9 mouse cellular contexts compared by ENCODE assay signal in the genomic region with DNA sequence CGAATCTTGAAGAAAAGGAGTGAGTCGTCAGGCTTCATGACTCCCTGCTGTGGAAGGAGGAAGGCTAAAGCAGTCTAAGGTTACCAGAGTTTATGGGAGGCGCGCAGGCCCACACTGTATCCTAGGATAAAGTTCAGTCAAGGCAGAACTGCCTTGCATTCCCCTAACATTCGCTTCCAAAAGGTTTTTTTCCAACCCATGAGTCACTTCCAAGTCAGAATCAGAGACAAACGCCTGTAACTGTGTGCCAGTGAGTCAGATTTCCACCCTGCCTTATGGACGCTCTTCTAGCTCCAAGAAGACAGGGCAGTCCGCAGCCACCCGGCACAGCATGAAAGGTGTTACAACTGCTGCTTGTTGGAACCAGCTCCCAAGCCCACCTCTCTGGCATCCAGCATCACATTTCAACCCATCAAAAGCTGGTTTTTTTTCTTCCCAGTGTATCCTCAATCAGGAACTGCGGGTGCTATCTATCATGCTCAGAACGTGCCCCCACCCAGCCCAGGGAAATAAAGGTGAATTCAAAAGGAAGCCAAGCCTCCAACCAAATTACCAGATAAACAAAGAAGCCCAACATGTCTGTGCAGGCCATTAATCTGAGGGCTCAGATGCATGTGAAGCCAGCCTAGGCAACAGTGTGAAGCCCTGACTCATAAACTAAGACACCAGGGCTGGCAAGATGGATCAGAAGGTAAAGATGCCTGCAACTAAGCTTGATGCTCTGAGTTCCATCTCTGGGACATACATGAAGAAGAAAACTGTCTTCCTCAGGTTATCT.
DNase-seq lines count a peak whose midpoint lies in the region; ATAC-seq and TF ChIP-seq lines count a peak whose summit lies in the region.
"Had no signal": no experiment of that assay in that cellular context is flagged by ENCODE, and none has a peak within 500 bp of the region (broad histone marks: within the 10 kb centered on the region; RNA-seq: fewer than 3 reads in every experiment).

No protein-coding gene starts in this region.

- no peaks in the 10 kb centered on the region for H3K36me3 ChIP-seq in lung, postnatal 0 days (ENCODE audit: insufficient read depth, low read length)
- H3K36me3 ChIP-seq: liver, embryonic 15.5 days had no signal

- H3K4me2 ChIP-seq in lung, postnatal 0 days (replicated peaks; ENCODE audit: low read depth, low read length), result no peak overlapping the region
- H3K4me2 ChIP-seq: liver, embryonic 15.5 days had no signal

- no peak overlapping the region for H3K4me3 ChIP-seq in lung, postnatal 0 days (ENCODE audit: low read depth, low read length)
- H3K4me3 ChIP-seq: liver, embryonic 15.5 days had no signal

- no peak for TF ChIP-seq EP300 in lung, postnatal 0 days (IDR thresholded peaks at IDR 0.05)

- 76% methylated on average over 11 of the region's 11 CpGs for WGBS in lung, postnatal 0 days

- H3K9me3 ChIP-seq in lung, postnatal 0 days (ENCODE audit: low read length), result no peaks in the 10 kb centered on the region
- H3K9me3 ChIP-seq: liver, embryonic 15.5 days had no signal

- no peaks in the 10 kb centered on the region for H3K27me3 ChIP-seq in lung, postnatal 0 days (replicated peaks; ENCODE audit: insufficient read depth, low read length)
- H3K27me3 ChIP-seq: liver, embryonic 15.5 days had no signal

- H3K27ac ChIP-seq in lung, postnatal 0 days (ENCODE audit: low read length), result no peak overlapping the region
- H3K27ac ChIP-seq: liver, embryonic 15.5 days had no signal

- H3K4me1 ChIP-seq in lung, postnatal 0 days (ENCODE audit: insufficient read depth, low read depth, low read length), result peaks cover 14% of the 10 kb centered on the region

- H3K9ac ChIP-seq in lung, postnatal 0 days (replicated peaks; ENCODE audit: low read depth), result no peak overlapping the region
- H3K9ac ChIP-seq: liver, embryonic 15.5 days had no signal

- TF ChIP-seq CTCF in lung, postnatal 0 days (IDR thresholded peaks at IDR 0.05), result no peak

- DNase-seq in lung, postnatal 0 days (ENCODE audit: low spot score), result peak; percentile 50
- DNase-seq in lung, adult 18-20 months, result no peak
- peak; percentile 53 to 56 for DNase-seq in adrenal gland, postnatal 36 days
- peak; percentile 51 to 69 for DNase-seq in frontal cortex, adult 2 months (ENCODE audit: extremely low spot score in 1 of 2, low spot score in 1 of 2)
- DNase-seq in layer of hippocampus, adult 8-10 months (ENCODE audit: low spot score in 2 of 2), result peak; percentile 35 to 57
- DNase-seq in telencephalon, adult 2 months (ENCODE audit: low read depth, low spot score), result peak; percentile 83
- DNase-seq in thymus, adult 18-20 months, result no peak
- no peak for DNase-seq in thymus, postnatal 4 days

- no peak for ATAC-seq in lung, postnatal 0 days

Comparison
In these comparisons a context has a peak if more than half of its experiments do, and no peak if none do; other contexts are left out.
1. DNase-seq: peak in lung, postnatal 0 days (single experiment), adrenal gland, postnatal 36 days (2 of 2), frontal cortex, adult 2 months (2 of 2), layer of hippocampus, adult 8-10 months (2 of 2) and telencephalon, adult 2 months (single experiment); none in lung, adult 18-20 months (0 of 2), thymus, adult 18-20 months (0 of 2) and thymus, postnatal 4 days (single experiment).